Mouse (Mus musculus) stomach, postnatal 0 days (tissue): Measurements from ENCODE around the gene Il4ra. TPM values are rescaled to one million over a fixed set of nuclear protein-coding genes. Genes with fewer than 3 reads are reported as not detected.

ENCODE experiments used
- ATAC-seq: fragments of 200-750 bp; cut with Nextera tagmentation; 2 replicates; pipeline ENCODE4 v1.8.0; 2017; ENCODE audit not compliant: low FRiP score, low TSS enrichment
- DNase-seq: peaks from one replicate; pipeline ENCODE4 v3.0.0-alpha.2; 2016; ENCODE audit warnings: low spot score
- H3K27ac ChIP-seq: fragments of 300-500 bp; sonication (generic); replicated peaks from 2 replicates; pipeline ENCODE4 v1.5.1; 2014; ENCODE audit warnings: mild to moderate bottlenecking, control low read depth
- H3K27me3 ChIP-seq: fragments of 300-500 bp; sonication (generic); 2 replicates; pipeline ENCODE4 v1.6.1; 2014; ENCODE audit warnings: low read length; ENCODE audit not compliant: control insufficient read depth, insufficient read depth
- H3K36me3 ChIP-seq: fragments of 300-500 bp; sonication (generic); 2 replicates; pipeline ENCODE4 v1.6.1; 2014; ENCODE audit warnings: low read length, mixed read lengths; ENCODE audit not compliant: control insufficient read depth, insufficient read depth
- H3K4me1 ChIP-seq: fragments of 300-500 bp; sonication (generic); replicated peaks from 2 replicates; pipeline ENCODE4 v1.6.1; 2014; ENCODE audit warnings: antibody characterized with exemption; ENCODE audit not compliant: control insufficient read depth, insufficient read depth
- H3K4me2 ChIP-seq: fragments of 300-500 bp; sonication (generic); replicated peaks from 2 replicates; pipeline ENCODE4 v1.6.1; 2014; ENCODE audit warnings: low read depth, mild to moderate bottlenecking, control low read depth, moderate library complexity
- H3K4me3 ChIP-seq: fragments of 300-500 bp; sonication (generic); 2 replicates; pipeline ENCODE4 v1.5.1; 2014; ENCODE audit warnings: low read depth, low read length, control low read depth
- H3K9ac ChIP-seq: fragments of 300-500 bp; sonication (generic); 2 replicates; pipeline ENCODE4 v1.6.1; 2014; ENCODE audit warnings: mild to moderate bottlenecking, low read length, control low read depth, mixed read lengths
- H3K9me3 ChIP-seq: fragments of 300-500 bp; sonication (generic); 2 replicates; pipeline ENCODE4 v1.6.1; 2016; ENCODE audit warnings: low read length; ENCODE audit not compliant: control insufficient read depth
- CTCF ChIP-seq: IDR thresholded peaks from 2 replicates; pipeline ENCODE4 v1.5.1; 2016; ENCODE audit warnings: antibody characterized with exemption, low read depth, mild to moderate bottlenecking, moderate library complexity
- EP300 ChIP-seq: optimal IDR thresholded peaks from 2 replicates; pipeline ENCODE3; 2016; ENCODE audit warnings: antibody characterized with exemption
- WGBS: fragments of 180-500 bp; shearing (Covaris S2); extraction: QIAGEN DNeasy Blood & Tissue Kit; methylation state at CpG from one replicate; pipeline ENCODE4 v1.1.7; 2014; 5-methylcytosine and 5-hydroxymethylcytosine counted together
- polyA plus RNA-seq: library from polyadenylated mRNA; unstranded; fragments of >200 nt; fragmentation: Nextera tagmentation; extraction: Ambion mirVana; gene quantifications from 2 replicates; pipeline ENCODE4 v1.2.1, GENCODE M21; 2015

The Il4ra gene
- polyA plus RNA-seq, 1 experiment from 2014 or later, result 13.4 TPM

GRCm38 (mm10) chr7:125511432-125511831 lies 40.5 kb upstream of the Il4ra start:
- ATAC-seq, result no peak
- 85% methylated on average over 5 of the region's 5 CpGs for WGBS
- TF ChIP-seq CTCF (no peak), EP300 (no peak)

GRCm38 (mm10) chr7:125511852-125512251 lies 40.1 kb upstream of the Il4ra start:
- DNase-seq (no peak), ATAC-seq (no peak)
- Histone ChIP-seq H3K27me3 (no peaks in the 10 kb centered on the region), H3K36me3 (no peaks in the 10 kb centered on the region), H3K27ac (no peak overlapping the region), H3K9me3 (no peaks in the 10 kb centered on the region), H3K4me2 (no peak overlapping the region), H3K4me1 (no peaks in the 10 kb centered on the region), H3K4me3 (no peak overlapping the region), H3K9ac (no peak overlapping the region)
- TF ChIP-seq CTCF, result no peak
- no peak for TF ChIP-seq EP300
- 65% methylated on average over 2 of the region's 2 CpGs for WGBS

More at GRCm38 (mm10) chr7:125511432-125511831, 40.5 kb upstream of the Il4ra start:
- no peak overlapping the region for H3K9ac ChIP-seq
- DNase-seq, result no peak
- no peak overlapping the region for H3K4me3 ChIP-seq
- no peak overlapping the region for H3K27ac ChIP-seq
- no peaks in the 10 kb centered on the region for H3K36me3 ChIP-seq
- H3K9me3 ChIP-seq, result no peaks in the 10 kb centered on the region
- H3K27me3 ChIP-seq, result no peaks in the 10 kb centered on the region
- no peak overlapping the region for H3K4me2 ChIP-seq
- H3K4me1 ChIP-seq, result no peaks in the 10 kb centered on the region

GRCm38 (mm10) chr7:125515081-125515853 lies 36.7 kb upstream of the Il4ra start:
- Histone ChIP-seq H3K27me3 (no peaks in the 10 kb centered on the region), H3K36me3 (no peaks in the 10 kb centered on the region), H3K4me1 (no peaks in the 10 kb centered on the region), H3K9ac (no peak overlapping the region), H3K27ac (no peak overlapping the region), H3K9me3 (no peaks in the 10 kb centered on the region), H3K4me2 (no peak overlapping the region), H3K4me3 (no peak overlapping the region)
- whole genome bisulfite sequencing, result 51% methylated on average over 5 of the region's 5 CpGs
- ATAC-seq, result no peak
- DNase-seq, result no peak
- TF ChIP-seq EP300, result no peak
- TF ChIP-seq CTCF, result no peak

- Histone ChIP-seq H3K4me3 (no peak overlapping the region), H3K4me1 (no peaks in the 10 kb centered on the region), H3K4me2 (no peak overlapping the region), H3K9ac (no peak overlapping the region), H3K27ac (no peak overlapping the region), H3K36me3 (no peaks in the 10 kb centered on the region), H3K27me3 (no peaks in the 10 kb centered on the region), H3K9me3 (no peaks in the 10 kb centered on the region)
- WGBS, result 89% methylated on average over 8 of the region's 8 CpGs
- ATAC-seq (no peak), DNase-seq (no peak)
- TF ChIP-seq EP300 (no peak), CTCF (no peak)
Observed at GRCm38 (mm10) chr7:125516723-125517122, 35.2 kb upstream of the Il4ra start.

- DNase-seq (no peak), ATAC-seq (no peak)
- Histone ChIP-seq H3K36me3 (no peaks in the 10 kb centered on the region), H3K9me3 (no peaks in the 10 kb centered on the region), H3K27me3 (no peaks in the 10 kb centered on the region), H3K9ac (no peak overlapping the region), H3K4me1 (no peaks in the 10 kb centered on the region), H3K4me3 (no peak overlapping the region), H3K4me2 (no peak overlapping the region), H3K27ac (no peak overlapping the region)
- 71% methylated on average over 6 of the region's 6 CpGs for WGBS
- TF ChIP-seq CTCF (no peak), EP300 (no peak)
Observed at GRCm38 (mm10) chr7:125517470-125517869, 34.5 kb upstream of the Il4ra start.

- Histone ChIP-seq H3K4me1 (no peaks in the 10 kb centered on the region), H3K4me3 (no peak overlapping the region), H3K9ac (no peak overlapping the region), H3K9me3 (no peaks in the 10 kb centered on the region), H3K36me3 (no peaks in the 10 kb centered on the region), H3K27ac (no peak overlapping the region), H3K27me3 (no peaks in the 10 kb centered on the region), H3K4me2 (no peak overlapping the region)
- ATAC-seq (no peak), DNase-seq (no peak)
- TF ChIP-seq EP300, result no peak
- TF ChIP-seq CTCF, result no peak
- WGBS, result 75% methylated on average over 3 of the region's 3 CpGs
Observed at GRCm38 (mm10) chr7:125519715-125520114, 32.2 kb upstream of the Il4ra start.
